Mouse (Mus musculus) ES-E14 (cell line): ENCODE results near the gene Slc5a2. TPM values are rescaled to one million over a fixed set of nuclear protein-coding genes. Genes with fewer than 3 reads are reported as not detected.

Source experiments
- DNase-seq: peaks from one replicate; pipeline ENCODE4 v3.0.0-alpha.2; 2013; ENCODE audit warnings: low read depth, low spot score
- H3K27ac ChIP-seq: 2 replicates; pipeline ENCODE4 v1.5.1; 2012; ENCODE audit warnings: low read depth, mild to moderate bottlenecking, low read length, moderate library complexity, mixed read lengths; ENCODE audit not compliant: poor library complexity, insufficient read depth, severe bottlenecking
- H3K36me3 ChIP-seq: 2 replicates; pipeline ENCODE4 v1.6.1; 2012; ENCODE audit warnings: mild to moderate bottlenecking, low read length, moderate library complexity, mixed read lengths; ENCODE audit not compliant: control insufficient read depth, poor library complexity, insufficient read depth, severe bottlenecking
- H3K4me1 ChIP-seq, 2 experiments: fragments of 150-350 bp in 1 of 2; sonication (generic) in 1 of 2; 2 replicates each; pipeline ENCODE4 v1.6.1; 2012; ENCODE audit warnings: low read length in 2 of 2, mild to moderate bottlenecking in 1 of 2, mixed read lengths in 1 of 2; ENCODE audit not compliant: control insufficient read depth in 2 of 2, insufficient read depth in 2 of 2, poor library complexity in 1 of 2
- H3K4me3 ChIP-seq, 2 experiments: fragments of 150-350 bp in 1 of 2; sonication (generic) in 1 of 2; 2 replicates each; pipeline ENCODE4 v1.5.1; 2012; ENCODE audit warnings: low read length in 2 of 2, low read depth in 1 of 2, mild to moderate bottlenecking in 1 of 2, mixed read lengths in 1 of 2; ENCODE audit not compliant: insufficient read depth in 1 of 2, poor library complexity in 1 of 2, severe bottlenecking in 1 of 2
- H3K9ac ChIP-seq: 2 replicates; pipeline ENCODE4 v1.6.1; 2012; ENCODE audit warnings: low read depth, mild to moderate bottlenecking, low read length, mixed read lengths; ENCODE audit not compliant: poor library complexity, insufficient read depth, severe bottlenecking
- H3K9me3 ChIP-seq: fragments of 150-350 bp; sonication (generic); 2 replicates; pipeline ENCODE4 v1.6.1; 2012; ENCODE audit warnings: low read depth, mild to moderate bottlenecking, low read length; ENCODE audit not compliant: control insufficient read depth, insufficient read depth
- CHD2 ChIP-seq: IDR thresholded peaks from 2 replicates; pipeline ENCODE4 v1.6.1; 2014; ENCODE audit warnings: mild to moderate bottlenecking, low read depth, low read length, inconsistent platforms
- HCFC1 ChIP-seq: IDR thresholded peaks from 2 replicates; pipeline ENCODE4 v1.6.1; 2012; ENCODE audit warnings: low read length, inconsistent platforms, borderline replicate concordance; ENCODE audit not compliant: insufficient read depth
- MAFK ChIP-seq: IDR thresholded peaks from 2 replicates; pipeline ENCODE4 v1.6.1; 2014; ENCODE audit warnings: mild to moderate bottlenecking, low read depth, low read length, inconsistent platforms; ENCODE audit not compliant: insufficient read depth
- ZC3H11A ChIP-seq: IDR thresholded peaks from 2 replicates; pipeline ENCODE4 v1.6.1; 2012; ENCODE audit warnings: low read depth, mild to moderate bottlenecking, inconsistent platforms, low read length, borderline replicate concordance
- ZNF384 ChIP-seq: IDR thresholded peaks from 2 replicates; pipeline ENCODE4 v1.6.1; 2012; ENCODE audit warnings: low read depth, low read length, inconsistent platforms
- in situ Hi-C, 2 experiments: fragments of 600-800 bp; cut with MboI; formaldehyde crosslinking; loops; one replicate each; pipeline ENCODE4 v1.15.1; 2025; ENCODE audit warnings: low sequenced_read_pairs in 2 of 2, inconsistent platforms in 1 of 2; ENCODE audit not compliant: unreplicated experiment in 2 of 2
- total RNA-seq: library from RNA; depleted of rRNA; stranded (reverse); fragments of 300-350 nt; gene quantifications from 2 replicates; pipeline ENCODE4 v1.2.3, GENCODE M21; 2012

Gene Slc5a2
- total RNA-seq, 1 experiment, result 0.49 TPM

DNA sequence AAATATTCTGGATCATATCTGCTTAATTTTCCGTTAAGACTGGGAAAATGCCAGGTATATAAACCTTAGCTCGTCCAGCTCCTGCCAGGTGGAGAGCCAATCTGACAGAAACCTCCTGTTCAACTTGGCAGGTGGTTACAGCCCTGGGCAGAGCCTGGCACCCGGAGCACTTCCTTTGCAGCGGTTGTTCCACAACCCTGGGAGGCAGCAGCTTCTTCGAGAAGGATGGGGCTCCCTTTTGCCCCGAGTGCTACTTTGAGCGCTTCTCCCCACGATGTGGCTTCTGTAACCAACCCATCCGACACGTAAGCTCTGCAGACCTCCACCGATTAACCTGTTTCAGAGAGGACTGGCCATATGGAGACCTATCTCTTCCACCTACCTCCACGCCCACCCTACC lies 13.5 kb upstream of the Slc5a2 start:
- Histone ChIP-seq H3K9me3 (no peaks in the 10 kb centered on the region), H3K36me3 (0 out of 2 replicates have a peak, but pooled peaks cover 2% of the 10 kb centered on the region), H3K4me1 (peaks cover 0 to 11% of the 10 kb centered on the region in 2 experiments; a peak in 1 of 4 replicates), H3K9ac (no peak overlapping the region), H3K4me3 (no peak overlapping the region), H3K27ac (no peak overlapping the region)
- TF ChIP-seq HCFC1 (no peak), MAFK (no peak), ZNF384 (no peak), ZC3H11A (no peak), CHD2 (no peak)
- DNase-seq, result no peak
- in situ Hi-C loops, result no loop called here

GRCm38 (mm10) chr7:128252609-128253008 lies 12.8 kb upstream of the Slc5a2 start:
- Histone ChIP-seq H3K9ac (peak overlapping the region; percentile 48), H3K9me3 (no peaks in the 10 kb centered on the region), H3K4me3 (peak overlapping the region; percentile 41 to 69), H3K36me3 (0 out of 2 replicates have a peak, but pooled peaks cover 2% of the 10 kb centered on the region), H3K4me1 (peaks cover 0 to 11% of the 10 kb centered on the region in 2 experiments; a peak in 1 of 4 replicates), H3K27ac (no peak overlapping the region)
- DNase-seq, result peak; percentile 44
- in situ Hi-C loops, result no loop called here
- TF ChIP-seq CHD2, result no peak
- no peak for TF ChIP-seq MAFK
- no peak for TF ChIP-seq ZNF384
- no peak for TF ChIP-seq HCFC1
- TF ChIP-seq ZC3H11A, result no peak

- in situ Hi-C loops, result no loop called here
- Histone ChIP-seq H3K36me3 (no peaks in the 10 kb centered on the region), H3K4me3 (no peak overlapping the region), H3K9ac (no peak overlapping the region), H3K4me1 (peaks cover 0 to 11% of the 10 kb centered on the region in 2 experiments; a peak in 1 of 4 replicates), H3K27ac (no peak overlapping the region), H3K9me3 (no peaks in the 10 kb centered on the region)
- no peak for DNase-seq
- TF ChIP-seq ZC3H11A, result no peak
- no peak for TF ChIP-seq CHD2
- TF ChIP-seq HCFC1, result no peak
- TF ChIP-seq MAFK, result no peak
- no peak for TF ChIP-seq ZNF384
These were observed 10.5 kb upstream of the Slc5a2 start for GRCm38 (mm10) chr7:128254978-128255377.

DNA sequence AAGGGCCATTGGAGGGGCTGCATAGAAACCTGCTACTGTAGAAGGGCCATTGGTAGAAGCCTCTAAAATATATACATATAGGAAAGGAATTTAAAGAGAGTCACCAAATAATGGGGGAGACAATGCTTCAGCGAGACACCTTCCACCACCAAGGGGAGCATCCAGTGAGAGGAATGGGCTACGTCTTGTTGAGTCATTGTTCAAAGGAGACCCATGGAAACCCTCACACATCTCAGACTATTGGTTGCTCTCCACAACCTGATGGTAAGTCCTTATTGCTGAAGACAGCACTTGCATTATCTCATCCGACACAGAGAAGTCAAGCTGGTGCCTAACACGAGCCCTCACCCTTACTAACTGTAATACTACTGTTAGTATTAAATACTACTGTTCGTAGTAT lies 9.7 kb upstream of the Slc5a2 start:
- TF ChIP-seq MAFK (no peak), HCFC1 (no peak), ZC3H11A (no peak), CHD2 (no peak), ZNF384 (no peak)
- H3K9ac ChIP-seq, result no peak overlapping the region
- H3K4me1 ChIP-seq, result peaks cover 0 to 11% of the 10 kb centered on the region in 2 experiments; a peak in 1 of 4 replicates
- no peaks in the 10 kb centered on the region for H3K9me3 ChIP-seq
- no peak for DNase-seq
- no peak overlapping the region for H3K4me3 ChIP-seq
- in situ Hi-C loops, result no loop called here
- H3K36me3 ChIP-seq, result no peaks in the 10 kb centered on the region
- H3K27ac ChIP-seq, result no peak overlapping the region

DNA sequence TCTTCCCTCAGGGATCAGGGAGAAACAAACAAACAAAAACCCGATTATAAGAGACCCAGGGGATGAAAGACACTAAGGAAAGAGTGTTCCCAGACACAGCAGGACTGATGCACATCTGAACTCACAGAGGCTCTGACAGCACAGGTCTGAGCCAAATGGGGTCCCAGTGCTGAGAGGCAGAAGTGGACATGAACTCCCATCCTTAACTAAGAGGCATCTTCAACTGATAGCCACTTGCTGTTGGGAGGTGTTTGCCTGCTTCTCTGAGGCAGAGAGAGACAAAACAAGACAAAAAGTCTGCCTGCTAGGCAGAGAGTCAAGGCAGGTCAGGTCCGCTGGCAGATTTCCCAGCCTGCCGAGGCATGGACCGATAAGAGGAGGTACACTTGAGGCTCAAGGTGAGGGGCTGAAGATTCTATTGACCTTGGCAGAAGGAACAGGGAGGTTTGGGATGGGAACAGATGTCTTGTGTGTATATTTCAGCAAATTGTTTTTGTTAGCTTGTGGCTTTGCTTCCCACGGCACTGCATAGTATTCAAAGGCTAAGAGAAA lies 8.6 kb upstream of the Slc5a2 start:
- Histone ChIP-seq H3K36me3 (no peaks in the 10 kb centered on the region), H3K9ac (no peak overlapping the region), H3K4me1 (peaks cover 0 to 11% of the 10 kb centered on the region in 2 experiments; a peak in 1 of 4 replicates), H3K27ac (no peak overlapping the region), H3K9me3 (no peaks in the 10 kb centered on the region), H3K4me3 (no peak overlapping the region)
- no peak for DNase-seq
- in situ Hi-C loops, result no loop called here
- no peak for TF ChIP-seq ZC3H11A
